Mouse (Mus musculus) liver, postnatal 0 days (tissue): ENCODE data around the gene Lin37.

ENCODE experiments used
- CTCF ChIP-seq: sonication (generic); IDR thresholded peaks from 2 replicates; pipeline ENCODE4 v1.5.1; 2016; ENCODE audit warnings: antibody characterized with exemption, low read depth
- EP300 ChIP-seq: IDR thresholded peaks from 2 replicates; pipeline ENCODE4 v1.6.1; 2016; ENCODE audit warnings: antibody characterized with exemption, low read depth, mild to moderate bottlenecking

GRCm38 (mm10) chr7:30525954-30526353 lies 33.7 kb downstream of the Lin37 start:
- TF ChIP-seq CTCF: no peak
- no peak for TF ChIP-seq EP300
